10 mouse cellular contexts compared by ENCODE assay signal in the genomic region with DNA sequence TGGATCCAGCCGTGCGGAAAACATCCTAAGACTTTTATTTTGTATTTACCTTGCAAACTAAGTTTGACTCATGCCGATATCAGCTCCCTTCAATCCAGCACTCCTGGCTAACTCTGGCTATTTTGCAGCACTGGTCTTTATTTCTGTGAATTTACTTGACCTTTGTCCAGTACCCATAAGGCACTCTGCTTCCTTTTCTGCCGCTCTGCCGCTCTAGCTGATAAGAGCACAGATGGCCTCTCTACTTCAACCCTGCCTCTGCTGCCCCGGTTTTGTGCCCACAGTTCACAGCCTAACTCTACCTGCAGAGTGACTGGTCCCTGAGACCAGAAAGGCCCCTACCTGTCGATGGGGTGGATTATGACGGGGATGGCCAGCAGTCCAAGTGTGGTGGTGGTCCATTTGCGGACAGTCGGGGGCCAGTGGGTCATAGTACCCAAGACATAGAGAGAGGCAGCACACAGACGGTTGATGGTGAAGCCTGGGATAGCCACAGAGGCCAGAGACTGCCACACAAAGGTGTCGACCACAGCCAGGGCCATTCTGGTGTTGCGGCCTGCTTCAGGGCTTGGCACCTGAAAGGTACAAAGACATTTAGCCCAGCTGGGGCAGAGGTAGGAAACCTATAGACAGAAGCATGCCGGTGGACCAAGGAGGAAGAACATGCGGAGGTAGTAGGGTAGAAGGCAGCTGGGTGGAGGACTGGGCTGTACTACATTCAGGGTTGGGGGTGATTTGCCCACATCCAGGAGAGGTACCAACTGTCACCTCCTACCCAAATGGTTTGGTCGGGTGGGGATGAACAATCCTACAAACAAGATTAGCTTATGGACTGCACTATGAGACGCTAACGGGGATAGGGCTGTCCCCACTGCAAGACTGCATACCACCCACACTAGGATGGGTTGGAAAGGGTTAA. TPM values are rescaled to one million over a fixed set of nuclear protein-coding genes. Genes with fewer than 3 reads are reported as not detected.
DNase-seq lines count a peak whose midpoint lies in the region; ATAC-seq and TF ChIP-seq lines count a peak whose summit lies in the region.
"Had no signal": no experiment of that assay in that cellular context is flagged by ENCODE, and none has a peak within 500 bp of the region (broad histone marks: within the 10 kb centered on the region; RNA-seq: fewer than 3 reads in every experiment).

No protein-coding gene starts in this region.

- TF ChIP-seq EP300 in liver, postnatal 0 days (IDR thresholded peaks at IDR 0.05; ENCODE audit: low read depth) = no peak

- ATAC-seq in liver, postnatal 0 days = no peak

- DNase-seq in kidney, adult 2 months = peak; percentile 53
- DNase-seq in kidney, postnatal 25 days = no peak
- DNase-seq in ES-E14 (ENCODE audit: low read depth, low spot score) = no peak
- no peak for DNase-seq in liver, postnatal 0 days
- DNase-seq in spleen, postnatal 4 days (ENCODE audit: low spot score in 2 of 2) = no peak
- no peak for DNase-seq in frontal cortex, postnatal 25 days (ENCODE audit: low spot score in 2 of 2)
- DNase-seq in gastrocnemius, adult 18-20 months (ENCODE audit: low spot score) = no peak

- no peaks in the 10 kb centered on the region for H3K27me3 ChIP-seq in kidney, adult 2 months (replicated peaks; ENCODE audit: control insufficient read depth, insufficient read depth, low read length)
- no peaks in the 10 kb centered on the region for H3K27me3 ChIP-seq in liver, postnatal 0 days (ENCODE audit: insufficient read depth, low read length)

- H3K36me3 ChIP-seq in kidney, adult 2 months (ENCODE audit: control insufficient read depth, insufficient read depth, low read length) = peaks cover 3% of the 10 kb centered on the region; the same call in 1 of the 2 replicates
- H3K36me3 ChIP-seq in ES-E14 (ENCODE audit: control insufficient read depth, insufficient read depth, low read length, poor library complexity, severe bottlenecking) = peaks cover 14% of the 10 kb centered on the region; the same call in 1 of the 2 replicates
- peaks cover 11% of the 10 kb centered on the region for H3K36me3 ChIP-seq in liver, postnatal 0 days (replicated peaks; ENCODE audit: insufficient read depth, low read length)

- in situ Hi-C loops in ES-E14 (cut with MboI; ENCODE audit: low sequenced_read_pairs in 2 of 2, unreplicated experiment in 2 of 2) = no loop called here

- peaks cover 10% of the 10 kb centered on the region for H3K4me1 ChIP-seq in kidney, adult 2 months (ENCODE audit: control insufficient read depth, insufficient read depth, low read length)
- H3K4me1 ChIP-seq in ES-E14 (ENCODE audit: control insufficient read depth in 2 of 2, insufficient read depth in 2 of 2, low read length in 2 of 2, poor library complexity in 1 of 2) = peaks cover 4 to 5% of the 10 kb centered on the region in 2 experiments; a peak in 2 of 4 replicates
- peaks cover 4% of the 10 kb centered on the region for H3K4me1 ChIP-seq in cortical plate, adult 2 months (ENCODE audit: control insufficient read depth, insufficient read depth, low read length)
- H3K4me1 ChIP-seq in liver, postnatal 0 days (ENCODE audit: insufficient read depth) = peaks cover 36% of the 10 kb centered on the region

- no peaks in the 10 kb centered on the region for H3K9me3 ChIP-seq in ES-E14 (ENCODE audit: control insufficient read depth, insufficient read depth, low read depth, low read length)
- no peaks in the 10 kb centered on the region; the same call in 1 of the 2 replicates for H3K9me3 ChIP-seq in liver, postnatal 0 days (ENCODE audit: low read length)

- TF ChIP-seq CTCF in kidney, adult 2 months (conservative IDR thresholded peaks at IDR 0.05; ENCODE audit: insufficient read depth, insufficient read length, low read depth, low read length) = no peak
- no peak for TF ChIP-seq CTCF in cortical plate, adult 2 months (IDR thresholded peaks at IDR 0.05; ENCODE audit: extremely low read depth, insufficient read depth, low read length)
- TF ChIP-seq CTCF in liver, postnatal 0 days (IDR thresholded peaks at IDR 0.05; ENCODE audit: low read depth) = no peak

- 73% methylated on average over 18 of the region's 18 CpGs for WGBS in kidney, adult 2 months
- WGBS in liver, postnatal 0 days (ENCODE audit: insufficient replicate concordance) = 69% methylated on average over 18 of the region's 18 CpGs

- H3K9ac ChIP-seq in ES-E14 (ENCODE audit: insufficient read depth, low read depth, low read length, poor library complexity, severe bottlenecking) = peak overlapping the region; percentile 50; the same call in 1 of the 2 replicates
- no peak overlapping the region for H3K9ac ChIP-seq in liver, postnatal 0 days (replicated peaks)

- H3K4me2 ChIP-seq in liver, postnatal 0 days (ENCODE audit: low read depth, low read length) = peak overlapping the region; percentile 85

- H3K4me3 ChIP-seq in kidney, adult 2 months (ENCODE audit: insufficient read depth, low read depth, low read length) = peak overlapping the region; percentile 62; the same call in 1 of the 2 replicates
- peak overlapping the region in 1 of 2 experiments; percentile 46; a peak in 2 of 4 replicates for H3K4me3 ChIP-seq in ES-E14 (ENCODE audit: insufficient read depth in 1 of 2, low read depth in 1 of 2, low read length in 2 of 2, poor library complexity in 1 of 2, severe bottlenecking in 1 of 2)
- peak overlapping the region; percentile 88 for H3K4me3 ChIP-seq in cortical plate, adult 2 months (ENCODE audit: insufficient read depth, low read length)
- H3K4me3 ChIP-seq in liver, postnatal 0 days (ENCODE audit: low read depth, low read length) = peak overlapping the region; percentile 60

- TF ChIP-seq POLR2A in kidney, adult 2 months (IDR thresholded peaks at IDR 0.05; ENCODE audit: low read depth, low read length) = no peak
- TF ChIP-seq POLR2A in cortical plate, adult 2 months (IDR thresholded peaks at IDR 0.05; ENCODE audit: extremely low read depth, insufficient read depth, low read length) = no peak

- H3K27ac ChIP-seq in kidney, adult 2 months (ENCODE audit: insufficient read depth, low read depth, low read length) = no peak overlapping the region
- no peak overlapping the region for H3K27ac ChIP-seq in ES-E14 (ENCODE audit: insufficient read depth, low read depth, low read length, poor library complexity, severe bottlenecking)
- no peak overlapping the region for H3K27ac ChIP-seq in cortical plate, adult 2 months (ENCODE audit: insufficient read depth, low read length)
- peak overlapping the region; percentile 87 for H3K27ac ChIP-seq in liver, postnatal 0 days (ENCODE audit: low read depth)

TF ChIP-seq in ES-E14, 5 proteins besides CTCF, POLR2A, EP300 and RAD21:
- TF ChIP-seq ZC3H11A (IDR thresholded peaks at IDR 0.05; ENCODE audit: borderline replicate concordance, low read depth, low read length) (no peak), HCFC1 (IDR thresholded peaks at IDR 0.05; ENCODE audit: borderline replicate concordance, insufficient read depth, low read length) (no peak), ZNF384 (IDR thresholded peaks at IDR 0.05; ENCODE audit: low read depth, low read length) (no peak), MAFK (IDR thresholded peaks at IDR 0.05; ENCODE audit: insufficient read depth, low read depth, low read length) (no peak), CHD2 (IDR thresholded peaks at IDR 0.05; ENCODE audit: low read depth, low read length) (no peak)

RNA-seq across cellular contexts. Expression of gene Mtfp1, which starts 1.5 kb away (rescaled TPM):
- 30.1 and 31.2 TPM in 2 replicates for polyA plus RNA-seq in kidney, adult 2 months (2012; rRNA removed)
- 12.7 and 20.5 TPM in 2 replicates for total RNA-seq in ES-E14 (2012; rRNA removed)
- 82.5 and 92.9 TPM in 2 replicates for polyA plus RNA-seq in cortical plate, adult 2 months (2012; rRNA removed)
- polyA plus RNA-seq in liver, postnatal 0 days (2015; fragmentation: Nextera tagmentation; extraction: Ambion mirVana) = 17.7 and 21.1 TPM in 2 replicates
- 10 to 100 TPM; 39.2 to 51.4 TPM for total RNA-seq in gastrocnemius, adult 18-20 months (2021)

RNA-seq across cellular contexts. Expression of gene Sec14l3, which starts 29.1 kb away (rescaled TPM):
- polyA plus RNA-seq in kidney, adult 2 months (2012; rRNA removed) = 8.8 and 11.7 TPM in 2 replicates
- 0.22 and 0.26 TPM in 2 replicates for total RNA-seq in ES-E14 (2012; rRNA removed)
- polyA plus RNA-seq in cortical plate, adult 2 months (2012; rRNA removed) = 0.44 and 0.52 TPM in 2 replicates
- 0.11 TPM in 1 of 2 replicates, not detected in the other for polyA plus RNA-seq in liver, postnatal 0 days (2015; fragmentation: Nextera tagmentation; extraction: Ambion mirVana)
- not detected for total RNA-seq in gastrocnemius, adult 18-20 months (2021)
- total RNA-seq: gastrocnemius, postnatal 10 days had no signal
- polyA plus RNA-seq: activated CD4-positive, CD25-positive, alpha-beta regulatory T cell, adult 4 months had no signal

RNA-seq across cellular contexts. Expression of gene Sec14l2, which starts 29.5 kb away (rescaled TPM):
- 1.5 and 1.8 TPM in 2 replicates for polyA plus RNA-seq in kidney, adult 2 months (2012; rRNA removed)
- 7.9 and 9.0 TPM in 2 replicates for total RNA-seq in ES-E14 (2012; rRNA removed)
- 40.1 and 42.9 TPM in 2 replicates for polyA plus RNA-seq in cortical plate, adult 2 months (2012; rRNA removed)
- 48.0 and 54.2 TPM in 2 replicates for polyA plus RNA-seq in liver, postnatal 0 days (2015; fragmentation: Nextera tagmentation; extraction: Ambion mirVana)
- under 1 TPM; 0.09 to 0.33 TPM for total RNA-seq in gastrocnemius, adult 18-20 months (2021)

RNA-seq across cellular contexts. Expression of gene Rnf215, which starts 41.3 kb away (rescaled TPM):
- polyA plus RNA-seq in kidney, adult 2 months (2012; rRNA removed) = 25.2 and 26.7 TPM in 2 replicates
- 19.5 and 28.8 TPM in 2 replicates for total RNA-seq in ES-E14 (2012; rRNA removed)
- polyA plus RNA-seq in cortical plate, adult 2 months (2012; rRNA removed) = 34.9 and 36.5 TPM in 2 replicates
- 6.4 and 6.8 TPM in 2 replicates for polyA plus RNA-seq in liver, postnatal 0 days (2015; fragmentation: Nextera tagmentation; extraction: Ambion mirVana)
- 1 to 10 TPM; 3.3 to 4.5 TPM for total RNA-seq in gastrocnemius, adult 18-20 months (2021)

Comparison
In these comparisons a context has a peak if more than half of its experiments do, and no peak if none do; other contexts are left out.
1. RNA of gene Sec14l2, which starts 29.5 kb away (polyA plus RNA-seq): 48.0 to 54.2 TPM in liver, postnatal 0 days and 40.1 to 42.9 TPM in cortical plate, adult 2 months; 1.5 to 1.8 TPM in kidney, adult 2 months; every median in the first group is over 10 times any median in the second.